Mouse (Mus musculus) fat pad, adult 2 months (tissue): ENCODE data around the gene Cpa4.

ENCODE experiments used
- DNase-seq: peaks from one replicate; pipeline ENCODE4 v3.0.0-alpha.2; 2011; ENCODE audit warnings: low read depth, low spot score; ENCODE audit errors: extremely low read depth

Gene Cpa4

GRCm38 (mm10) chr6:30568069-30568468 is at the start of gene Cpa4:
Gene Cpa4, plus strand, starts transcription at chr6:30568369.
- no peak for DNase-seq

GRCm38 (mm10) chr6:30520400-30520799 is 47.8 kb upstream of the Cpa4 start:
- DNase-seq: no peak

GRCm38 (mm10) chr6:30525456-30526332 is 42.5 kb upstream of the Cpa4 start:
- no peak for DNase-seq

GRCm38 (mm10) chr6:30526586-30527515 is 41.3 kb upstream of the Cpa4 start:
- DNase-seq: no peak

GRCm38 (mm10) chr6:30528800-30529199 is 39.4 kb upstream of the Cpa4 start:
- no peak for DNase-seq

DNA sequence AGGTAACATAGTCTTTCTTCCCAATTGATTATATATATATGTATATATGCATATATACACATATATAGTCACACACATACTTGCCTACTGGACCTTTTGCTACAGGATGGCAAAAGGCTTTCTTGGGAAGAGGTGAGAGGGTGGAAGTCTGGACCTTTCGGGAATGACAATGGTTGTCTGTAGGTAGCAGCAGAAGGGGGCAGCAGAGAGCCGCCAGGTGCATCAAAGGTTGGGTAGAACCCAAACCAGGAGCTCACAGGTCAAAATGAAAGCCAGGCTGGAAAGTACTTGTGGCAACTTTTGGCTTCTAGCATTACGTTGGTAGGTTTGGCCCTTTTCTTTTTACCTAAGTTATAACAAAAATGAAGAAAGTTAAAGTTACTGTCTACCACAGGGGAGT is 32.8 kb upstream of the Cpa4 start:
- no peak for DNase-seq

DNA sequence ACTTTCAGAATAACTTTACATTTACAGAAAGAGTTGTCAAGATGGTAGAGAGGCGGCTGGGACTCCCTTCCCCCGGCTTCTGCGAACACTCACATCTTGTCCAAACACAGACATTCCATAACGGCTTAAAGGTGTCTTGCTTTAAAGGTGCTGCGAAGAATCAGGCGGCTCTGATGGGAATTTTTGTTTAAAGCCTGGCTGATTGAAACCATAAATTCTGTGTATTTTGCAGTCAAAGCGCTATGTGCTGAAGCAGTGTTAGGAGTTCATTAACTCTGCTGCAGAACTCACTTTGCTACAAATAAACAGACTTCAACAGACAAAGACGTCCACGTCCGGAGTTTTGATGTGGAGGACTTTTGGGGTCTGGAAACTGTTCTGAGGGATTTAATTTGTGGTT is 29.9 kb upstream of the Cpa4 start:
- DNase-seq: no peak

DNA sequence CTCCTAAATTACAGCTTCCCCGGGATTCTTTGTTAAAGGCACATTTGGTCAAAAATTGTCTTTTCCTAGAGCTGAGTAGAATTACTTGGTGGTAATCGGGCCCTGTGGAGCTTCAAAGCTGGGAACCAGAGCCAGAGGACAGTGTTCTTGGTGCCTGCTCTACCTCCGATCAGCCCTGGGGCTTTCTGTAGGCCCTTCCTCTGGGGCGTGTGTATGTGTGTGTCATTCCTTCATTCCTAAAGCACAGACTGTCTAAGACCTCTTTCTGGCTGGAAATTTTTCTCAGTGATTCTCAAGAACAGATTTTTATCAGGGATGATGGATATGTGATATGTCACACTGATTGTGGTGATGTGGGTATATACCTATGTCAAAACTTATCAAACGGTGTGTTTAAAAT is 29.4 kb upstream of the Cpa4 start:
- DNase-seq: no peak

DNA sequence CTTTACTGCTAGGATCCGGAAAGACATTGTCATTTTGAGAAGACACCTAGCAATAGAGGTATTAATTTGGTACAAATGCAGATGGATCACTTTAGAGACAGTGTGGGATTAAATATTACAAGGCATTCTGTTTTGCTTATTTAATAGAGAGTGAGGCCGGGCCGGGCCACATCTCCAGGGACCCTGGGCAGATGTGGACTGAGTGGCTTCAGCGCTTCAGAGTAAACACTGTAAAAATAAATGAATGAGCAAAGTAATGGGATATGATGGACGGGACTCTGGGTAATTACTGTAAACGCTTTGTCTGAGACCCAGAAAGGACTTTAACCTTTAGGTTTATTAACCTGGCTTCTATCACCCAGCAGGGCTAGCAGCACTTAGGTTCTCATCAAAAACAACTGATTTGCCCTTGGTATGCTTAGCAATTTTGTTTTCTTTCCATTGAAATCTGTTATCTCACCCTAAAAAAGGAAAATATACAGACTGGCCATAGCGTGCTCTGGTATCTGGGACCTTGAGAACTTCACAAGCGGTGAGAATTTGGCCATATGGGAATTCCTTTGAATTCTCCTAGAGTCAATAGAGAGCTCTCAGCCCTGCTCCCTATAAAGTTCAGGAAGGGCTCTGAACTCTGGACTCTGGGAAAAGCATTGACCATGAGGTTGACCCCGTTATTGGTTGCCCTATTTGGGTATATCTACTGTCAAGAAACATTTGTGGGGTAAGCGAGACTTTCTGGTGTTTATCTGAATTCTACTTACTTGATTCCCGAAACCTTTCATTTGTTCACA is 27.0 kb upstream of the Cpa4 start, which contains the start of gene Cpa2:
Cpa2 (plus strand) TSS at position 574 of the 791 bp plus-strand sequence.
- no peak for DNase-seq

GRCm38 (mm10) chr6:30542277-30542676 is 25.9 kb upstream of the Cpa4 start:
- DNase-seq: no peak

- DNase-seq: no peak
These were observed 25.1 kb upstream of the Cpa4 start for GRCm38 (mm10) chr6:30543077-30543476.

DNA sequence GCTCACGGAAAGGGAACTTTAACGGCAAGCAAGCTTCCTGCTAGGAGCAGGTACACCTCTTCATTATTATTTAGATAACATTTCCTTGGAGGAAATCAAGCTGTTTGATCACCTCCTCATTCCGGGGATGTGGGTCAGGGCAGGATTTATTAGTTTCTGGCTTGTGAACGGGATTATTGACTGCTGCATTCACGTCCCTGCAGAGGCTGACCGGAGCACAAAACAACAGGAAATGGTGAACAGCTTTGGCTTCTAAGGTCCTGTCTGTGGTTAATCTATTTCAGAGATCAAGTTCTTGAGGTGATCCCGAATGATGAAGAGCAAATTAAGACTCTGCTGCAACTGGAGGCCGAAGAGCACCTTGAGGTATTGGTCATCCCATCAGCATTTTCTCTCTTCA is 24.3 kb upstream of the Cpa4 start:
- DNase-seq: no peak

- no peak for DNase-seq
These were observed 22.5 kb upstream of the Cpa4 start for GRCm38 (mm10) chr6:30545689-30546088.

DNA sequence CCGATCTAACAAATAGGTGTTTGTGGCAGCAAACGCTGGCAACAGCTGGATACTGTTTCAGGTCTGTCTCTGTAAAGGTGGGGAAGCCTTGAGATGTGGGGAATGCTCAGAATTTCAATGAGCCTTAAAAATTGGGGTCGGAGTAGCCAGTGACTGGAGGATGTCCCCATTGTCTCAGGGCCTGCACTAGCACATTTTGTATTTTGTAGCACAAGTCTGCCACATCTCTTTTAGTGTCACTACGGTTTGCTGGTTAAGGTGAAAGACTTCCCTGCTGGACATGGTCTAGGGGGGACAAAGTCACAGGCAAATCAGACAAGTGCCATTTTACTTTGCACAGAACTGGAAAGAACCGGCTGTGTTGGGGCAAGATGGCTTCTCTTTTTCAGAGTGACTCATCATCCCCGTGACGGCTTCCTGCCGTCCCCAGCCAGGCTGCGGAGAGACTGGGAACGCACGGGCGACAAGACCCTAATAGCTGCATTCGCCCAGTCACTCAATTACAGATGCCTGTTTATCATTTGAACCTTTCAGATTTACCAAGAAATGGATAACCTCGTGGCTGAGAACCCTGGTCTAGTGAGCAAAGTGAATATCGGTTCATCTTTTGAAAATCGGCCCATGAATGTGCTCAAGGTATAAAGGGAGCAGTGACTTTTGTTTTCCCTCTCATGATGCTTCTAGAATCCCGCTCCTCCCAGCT is 21.4 kb upstream of the Cpa4 start:
- no peak for DNase-seq

- no peak for DNase-seq
These were observed 20.9 kb upstream of the Cpa4 start for GRCm38 (mm10) chr6:30547274-30547645.

DNA sequence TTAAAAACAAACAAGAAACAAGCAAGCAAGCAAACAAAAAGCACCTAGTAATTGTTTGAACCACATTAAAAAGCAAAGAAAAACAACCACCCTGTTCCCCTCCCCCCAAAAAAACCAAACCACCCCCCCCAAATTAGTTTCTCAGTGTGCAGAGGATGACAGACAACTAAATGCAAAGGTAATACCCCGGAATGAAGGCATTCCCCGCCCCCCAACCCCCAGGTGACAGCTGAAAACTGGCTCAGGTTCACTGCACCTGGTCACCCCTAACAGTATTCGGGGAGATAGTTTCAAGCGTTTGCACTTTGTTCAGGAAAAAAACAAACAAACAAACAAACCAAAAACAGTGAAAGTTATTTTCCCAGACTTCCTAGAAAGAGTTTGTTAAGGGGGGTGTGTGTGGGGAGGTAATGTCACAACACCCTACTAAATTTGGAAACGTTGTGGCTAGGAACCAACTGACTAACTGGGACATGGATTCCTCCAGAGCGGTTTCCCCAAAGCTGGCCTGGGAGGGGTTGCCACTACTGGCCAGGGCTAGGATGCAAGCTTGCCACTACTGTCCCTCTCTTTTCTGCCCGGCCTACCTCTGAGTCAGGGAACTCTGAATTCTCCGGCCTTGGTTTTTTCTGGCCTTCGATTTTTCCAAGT is 20.4 kb upstream of the Cpa4 start:
- no peak for DNase-seq

GRCm38 (mm10) chr6:30549231-30549761 is 18.9 kb upstream of the Cpa4 start:
- DNase-seq: no peak

DNA sequence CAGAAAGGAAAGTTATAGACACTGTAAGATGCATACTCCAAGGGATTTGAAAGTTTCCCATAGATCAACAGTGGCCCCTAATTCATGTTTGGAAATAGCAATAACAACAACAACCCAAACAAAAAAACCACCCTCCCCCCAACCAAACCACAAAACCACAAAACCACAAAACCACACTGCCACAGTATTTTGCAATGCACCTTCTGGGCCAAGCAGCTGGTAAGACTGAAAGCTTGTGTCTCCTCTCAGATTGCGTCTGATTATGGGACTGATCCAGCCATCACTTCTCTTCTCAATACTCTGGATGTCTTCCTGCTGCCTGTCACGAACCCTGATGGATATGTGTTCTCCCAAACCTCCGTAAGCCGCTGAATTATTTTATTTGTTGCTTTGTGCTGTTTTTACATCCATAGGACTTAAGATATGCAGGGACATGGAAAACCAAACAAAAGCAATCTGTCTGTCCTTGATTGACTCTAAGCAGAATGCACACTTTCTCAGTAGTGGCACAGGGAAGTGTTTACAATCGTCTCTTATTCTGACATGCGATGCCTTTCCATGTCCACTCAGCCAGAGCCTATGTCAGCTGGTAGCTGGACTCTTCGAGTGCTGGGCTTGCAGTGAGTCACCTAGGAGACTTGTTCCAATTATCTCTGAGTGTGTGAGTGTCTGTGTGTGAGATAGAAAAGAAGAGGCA is 17.5 kb upstream of the Cpa4 start:
- DNase-seq: no peak

DNA sequence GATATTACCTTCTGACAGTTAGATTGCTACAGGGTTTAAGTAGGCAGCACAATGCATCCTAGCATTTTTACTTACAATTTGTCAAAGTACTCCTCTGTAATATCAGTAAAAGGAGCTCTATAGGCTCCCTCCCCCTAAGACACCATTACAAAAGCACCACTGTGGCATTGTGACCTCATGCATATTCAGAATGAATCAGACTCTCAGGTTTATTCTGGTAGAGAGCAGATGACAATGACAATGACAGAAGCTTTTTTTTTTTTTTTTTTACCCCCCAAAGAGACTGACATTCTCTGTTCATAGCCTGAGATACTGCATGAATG is 17.0 kb upstream of the Cpa4 start:
- DNase-seq: no peak
